Mouse (Mus musculus) stomach, postnatal 0 days (tissue): ENCODE measurements around the gene Tbrg1. TPM values are rescaled to one million over a fixed set of nuclear protein-coding genes. Genes with fewer than 3 reads are reported as not detected.

ENCODE experiments used
- ATAC-seq: fragments of 200-750 bp; cut with Nextera tagmentation; 2 replicates; pipeline ENCODE4 v1.8.0; 2017; ENCODE audit not compliant: low FRiP score, low TSS enrichment
- DNase-seq: peaks from one replicate; pipeline ENCODE4 v3.0.0-alpha.2; 2016; ENCODE audit warnings: low spot score
- H3K27ac ChIP-seq: fragments of 300-500 bp; sonication (generic); replicated peaks from 2 replicates; pipeline ENCODE4 v1.5.1; 2014; ENCODE audit warnings: mild to moderate bottlenecking, control low read depth
- H3K27me3 ChIP-seq: fragments of 300-500 bp; sonication (generic); 2 replicates; pipeline ENCODE4 v1.6.1; 2014; ENCODE audit warnings: low read length; ENCODE audit not compliant: control insufficient read depth, insufficient read depth
- H3K36me3 ChIP-seq: fragments of 300-500 bp; sonication (generic); 2 replicates; pipeline ENCODE4 v1.6.1; 2014; ENCODE audit warnings: low read length, mixed read lengths; ENCODE audit not compliant: control insufficient read depth, insufficient read depth
- H3K4me1 ChIP-seq: fragments of 300-500 bp; sonication (generic); replicated peaks from 2 replicates; pipeline ENCODE4 v1.6.1; 2014; ENCODE audit warnings: antibody characterized with exemption; ENCODE audit not compliant: control insufficient read depth, insufficient read depth
- H3K4me2 ChIP-seq: fragments of 300-500 bp; sonication (generic); replicated peaks from 2 replicates; pipeline ENCODE4 v1.6.1; 2014; ENCODE audit warnings: low read depth, mild to moderate bottlenecking, control low read depth, moderate library complexity
- H3K4me3 ChIP-seq: fragments of 300-500 bp; sonication (generic); 2 replicates; pipeline ENCODE4 v1.5.1; 2014; ENCODE audit warnings: low read depth, low read length, control low read depth
- H3K9ac ChIP-seq: fragments of 300-500 bp; sonication (generic); 2 replicates; pipeline ENCODE4 v1.6.1; 2014; ENCODE audit warnings: mild to moderate bottlenecking, low read length, control low read depth, mixed read lengths
- H3K9me3 ChIP-seq: fragments of 300-500 bp; sonication (generic); 2 replicates; pipeline ENCODE4 v1.6.1; 2016; ENCODE audit warnings: low read length; ENCODE audit not compliant: control insufficient read depth
- CTCF ChIP-seq: IDR thresholded peaks from 2 replicates; pipeline ENCODE4 v1.5.1; 2016; ENCODE audit warnings: antibody characterized with exemption, low read depth, mild to moderate bottlenecking, moderate library complexity
- EP300 ChIP-seq: optimal IDR thresholded peaks from 2 replicates; pipeline ENCODE3; 2016; ENCODE audit warnings: antibody characterized with exemption
- WGBS: fragments of 180-500 bp; shearing (Covaris S2); extraction: QIAGEN DNeasy Blood & Tissue Kit; methylation state at CpG from one replicate; pipeline ENCODE4 v1.1.7; 2014; 5-methylcytosine and 5-hydroxymethylcytosine counted together
- polyA plus RNA-seq: library from polyadenylated mRNA; unstranded; fragments of >200 nt; fragmentation: Nextera tagmentation; extraction: Ambion mirVana; gene quantifications from 2 replicates; pipeline ENCODE4 v1.2.1, GENCODE M21; 2015

The Tbrg1 gene
- polyA plus RNA-seq, 1 experiment from 2014 or later = 180 TPM

DNA sequence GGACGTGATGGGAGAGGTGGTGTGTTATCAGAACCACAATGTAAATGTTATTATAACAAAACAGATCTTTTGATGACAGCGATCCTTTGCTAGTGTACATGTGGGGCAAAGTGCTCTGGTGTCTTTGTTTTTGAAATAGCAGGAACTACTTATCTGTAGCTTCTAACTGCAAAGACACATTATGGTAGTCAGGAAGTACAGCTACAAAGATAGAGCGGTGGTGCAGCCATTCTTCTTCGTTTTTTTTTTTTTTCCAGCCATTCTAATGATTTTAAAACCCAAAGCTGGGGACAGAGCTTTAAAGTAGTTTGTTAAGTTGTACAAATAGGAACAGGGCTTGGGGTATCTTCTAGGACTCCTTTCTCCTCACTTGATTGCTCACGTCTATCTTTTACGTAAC lies 2.3 kb upstream of the Tbrg1 start:
- Histone ChIP-seq H3K27me3 (no peaks in the 10 kb centered on the region), H3K4me2 (no peak overlapping the region), H3K4me3 (no peak overlapping the region), H3K36me3 (peaks cover under 1% of the 10 kb centered on the region; the same call in 1 of the 2 replicates), H3K27ac (no peak overlapping the region), H3K9ac (no peak overlapping the region), H3K9me3 (no peaks in the 10 kb centered on the region), H3K4me1 (no peaks in the 10 kb centered on the region)
- 72% methylated on average over 6 of the region's 6 CpGs for WGBS
- TF ChIP-seq EP300 (no peak), CTCF (no peak)
- ATAC-seq (no peak), DNase-seq (no peak)

DNA sequence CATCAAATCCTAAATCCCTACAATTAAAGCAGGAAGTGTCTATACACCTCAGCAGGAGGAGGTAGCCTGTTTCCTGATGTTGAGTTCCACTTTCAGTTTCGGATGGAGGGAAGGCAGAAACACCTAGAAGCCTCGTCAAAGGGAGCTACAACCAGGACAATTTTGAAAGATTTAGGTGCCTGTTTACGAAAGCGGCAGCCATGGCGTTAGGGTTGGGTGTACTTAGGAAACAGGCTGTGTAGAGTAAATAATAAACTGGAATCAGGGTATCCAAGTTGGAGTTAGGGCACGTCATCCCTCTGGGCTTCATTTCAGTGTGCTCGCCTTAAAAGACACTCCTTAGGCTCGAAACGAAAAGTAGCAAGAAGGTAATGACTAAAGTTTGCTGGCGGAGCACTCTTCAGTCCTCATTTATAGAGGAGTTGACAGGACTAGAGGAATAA lies 652 bp downstream of the Tbrg1 start:
- Histone ChIP-seq H3K9me3 (no peaks in the 10 kb centered on the region), H3K4me3 (peak overlapping the region; percentile 85), H3K27me3 (no peaks in the 10 kb centered on the region), H3K27ac (peak overlapping the region; percentile 94), H3K4me1 (no peaks in the 10 kb centered on the region), H3K9ac (peak overlapping the region; percentile 83), H3K4me2 (peak overlapping the region; percentile 65), H3K36me3 (peaks cover 15% of the 10 kb centered on the region)
- TF ChIP-seq EP300 = no peak
- TF ChIP-seq CTCF = no peak
- peak; percentile 30 for DNase-seq
- peak; percentile 55 for ATAC-seq
- WGBS = 1% methylated on average over 10 of the region's 10 CpGs

DNA sequence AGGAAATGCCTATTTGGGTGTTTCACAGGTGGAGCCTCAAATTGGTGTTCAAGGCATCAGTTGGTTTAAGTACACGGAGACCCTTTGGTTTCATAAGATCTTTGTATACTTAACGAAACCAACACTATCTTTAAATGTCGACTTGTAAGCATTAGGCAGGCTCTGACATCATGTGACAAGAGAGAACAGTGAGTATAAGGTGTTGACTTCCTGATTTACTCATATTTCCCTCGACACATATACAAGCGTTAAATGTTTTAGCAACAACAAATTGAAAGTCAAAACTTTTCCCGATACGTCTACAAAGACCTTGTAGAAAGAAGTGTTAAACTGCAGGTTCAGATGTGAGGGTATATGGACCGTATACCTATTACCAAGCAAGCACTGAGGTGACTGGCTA lies 1.2 kb downstream of the Tbrg1 start:
- DNase-seq (no peak), ATAC-seq (peak; percentile 2; the same call in 1 of the 2 replicates)
- Histone ChIP-seq H3K27ac (peak overlapping the region; percentile 94; the same call in 1 of the 2 replicates), H3K9ac (peak overlapping the region; percentile 83), H3K4me2 (peak overlapping the region; percentile 65), H3K27me3 (no peaks in the 10 kb centered on the region), H3K4me3 (peak overlapping the region; percentile 85), H3K9me3 (no peaks in the 10 kb centered on the region), H3K36me3 (peaks cover 20% of the 10 kb centered on the region), H3K4me1 (no peaks in the 10 kb centered on the region)
- TF ChIP-seq EP300 = no peak
- no peak for TF ChIP-seq CTCF
- WGBS = 40% methylated on average over 8 of the region's 8 CpGs

DNA sequence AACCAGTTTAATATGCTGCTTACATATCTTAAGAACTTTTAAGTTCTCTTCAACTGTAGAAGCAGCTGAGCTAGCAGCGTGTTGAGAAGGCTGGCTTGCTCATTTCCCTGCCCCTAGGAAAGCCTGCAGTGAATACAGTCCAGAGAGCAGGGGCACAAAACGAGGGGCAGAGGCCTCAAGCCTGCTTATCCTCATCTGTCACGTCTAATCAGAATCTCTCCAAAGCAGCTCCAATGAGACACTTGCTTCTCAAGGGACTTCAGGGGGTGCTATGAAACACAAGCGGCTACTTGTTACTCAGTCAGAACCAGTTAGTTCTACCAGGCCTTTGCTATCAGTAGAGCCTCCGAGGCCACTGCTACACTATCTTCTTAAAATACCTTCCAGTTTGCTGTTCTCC lies 3.3 kb downstream of the Tbrg1 start:
- ATAC-seq (no peak), DNase-seq (no peak)
- Histone ChIP-seq H3K4me3 (no peak overlapping the region), H3K4me2 (no peak overlapping the region), H3K9ac (no peak overlapping the region), H3K27me3 (no peaks in the 10 kb centered on the region), H3K4me1 (no peaks in the 10 kb centered on the region), H3K9me3 (no peaks in the 10 kb centered on the region), H3K27ac (no peak overlapping the region), H3K36me3 (peaks cover 38% of the 10 kb centered on the region)
- no peak for TF ChIP-seq EP300
- TF ChIP-seq CTCF = no peak
- 93% methylated on average over 5 of the region's 5 CpGs for WGBS

DNA sequence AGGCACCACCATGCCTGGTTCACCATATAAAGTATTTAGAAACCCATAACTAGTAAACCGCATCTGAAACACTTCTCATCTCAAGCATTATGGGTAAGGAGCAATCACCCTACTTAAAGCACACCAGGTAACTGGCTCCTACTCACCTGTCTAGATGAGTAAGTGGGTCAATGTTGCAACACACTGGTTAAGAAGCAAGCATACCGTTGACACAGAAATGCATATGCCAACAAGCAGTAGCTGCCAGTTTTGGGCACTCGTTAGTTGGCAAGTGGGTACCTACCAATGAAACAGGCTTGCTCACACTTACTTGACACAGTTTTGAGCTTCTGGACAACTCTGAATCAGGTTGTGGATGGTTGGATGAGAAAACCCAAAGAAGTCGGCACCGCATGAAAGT lies 6.5 kb downstream of the Tbrg1 start:
- H3K4me2 ChIP-seq = no peak overlapping the region
- no peak overlapping the region for H3K9ac ChIP-seq
- H3K4me3 ChIP-seq = no peak overlapping the region
- no peaks in the 10 kb centered on the region for H3K27me3 ChIP-seq
- no peaks in the 10 kb centered on the region for H3K9me3 ChIP-seq
- TF ChIP-seq CTCF = no peak
- TF ChIP-seq EP300 = no peak
- no peak overlapping the region for H3K27ac ChIP-seq
- H3K36me3 ChIP-seq = peaks cover 44% of the 10 kb centered on the region
- no peaks in the 10 kb centered on the region for H3K4me1 ChIP-seq
- 96% methylated on average over 5 of the region's 5 CpGs for WGBS
- no peak for ATAC-seq
- no peak for DNase-seq

DNA sequence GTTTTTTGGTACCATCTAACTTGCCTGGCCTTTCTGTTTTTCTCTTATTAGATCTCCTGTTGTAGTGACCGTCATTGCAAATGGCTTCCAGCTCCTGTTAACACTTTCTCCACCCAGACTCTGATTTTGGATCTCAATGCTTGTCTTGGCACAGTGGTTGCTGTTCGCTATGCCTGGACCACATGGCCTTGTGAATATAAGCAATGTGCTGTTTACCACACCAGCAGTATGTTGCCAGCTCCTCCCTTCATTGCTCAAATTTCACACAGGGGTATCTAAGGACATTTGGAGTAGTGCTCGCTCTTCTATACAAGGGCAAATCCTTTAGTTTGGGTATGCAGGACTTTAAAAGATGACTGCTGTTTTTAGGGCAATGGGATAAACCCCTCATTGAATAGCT lies 10.9 kb downstream of the Tbrg1 start:
- H3K27ac ChIP-seq = no peak overlapping the region
- DNase-seq (no peak), ATAC-seq (no peak)
- H3K9me3 ChIP-seq = no peaks in the 10 kb centered on the region
- no peak for TF ChIP-seq CTCF
- no peak for TF ChIP-seq EP300
- no peak overlapping the region for H3K9ac ChIP-seq
- no peaks in the 10 kb centered on the region for H3K4me1 ChIP-seq
- H3K4me3 ChIP-seq = no peak overlapping the region
- H3K36me3 ChIP-seq = peaks cover 27% of the 10 kb centered on the region
- WGBS = 79% methylated on average over 3 of the region's 3 CpGs
- no peak overlapping the region for H3K4me2 ChIP-seq
- no peaks in the 10 kb centered on the region for H3K27me3 ChIP-seq
